Mouse (Mus musculus): ENCODE measurements around the gene Prr15.

Prr15 gene

GRCm38 (mm10) chr6:54325246-54325885, at the start of gene Prr15:
Gene Prr15 (plus strand): TSS chr6:54325835.
- no peak for TF ChIP-seq GATA4 (IDR thresholded peaks at IDR 0.05; ENCODE audit: insufficient replicate concordance, low read length)

- TF ChIP-seq GATA4 (IDR thresholded peaks at IDR 0.05; ENCODE audit: insufficient replicate concordance, low read length), result no peak
These were observed 48.4 kb upstream of the Prr15 start for GRCm38 (mm10) chr6:54277234-54277633.

DNA sequence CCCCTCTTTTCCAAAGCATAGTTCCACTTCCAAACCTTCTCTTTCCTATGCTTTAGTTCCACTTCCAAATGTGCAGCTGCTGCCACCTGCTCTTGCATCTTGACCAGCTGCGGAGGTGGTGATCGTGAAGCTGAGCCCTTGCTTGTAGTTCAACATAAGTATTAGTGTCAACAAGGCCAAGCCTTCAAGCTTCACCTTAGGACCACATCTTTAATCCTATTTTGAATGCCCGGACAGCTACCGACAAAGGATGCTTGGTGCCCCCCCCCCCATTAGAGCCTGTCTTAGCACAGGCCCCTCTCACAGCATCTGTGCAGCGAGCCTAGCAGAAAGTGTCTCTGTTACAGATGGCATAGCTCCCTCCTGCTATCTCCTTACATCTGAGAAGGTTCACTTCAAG, 47.8 kb upstream of the Prr15 start:
- no peak for TF ChIP-seq GATA4 (IDR thresholded peaks at IDR 0.05; ENCODE audit: insufficient replicate concordance, low read length)

DNA sequence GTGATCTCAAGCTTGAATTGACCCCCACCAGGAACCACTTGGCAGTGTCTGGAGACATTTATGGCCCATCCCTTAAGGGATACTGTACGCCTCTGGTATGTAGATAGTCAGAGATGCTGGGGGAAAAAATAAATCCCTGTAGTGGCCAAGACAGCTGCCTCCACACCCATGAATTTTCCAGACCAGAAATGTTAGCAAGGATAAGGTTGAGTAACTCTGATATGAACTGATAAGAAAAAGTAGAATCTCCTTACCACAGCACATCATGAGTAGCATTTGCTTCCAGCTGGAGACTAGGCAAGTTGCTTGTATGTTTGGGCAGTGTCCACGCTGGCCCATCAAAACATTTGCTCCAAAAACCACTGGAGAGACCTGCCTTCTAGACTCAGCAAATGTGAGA, 47.0 kb upstream of the Prr15 start:
- no peak for TF ChIP-seq GATA4 (IDR thresholded peaks at IDR 0.05; ENCODE audit: insufficient replicate concordance, low read length)

DNA sequence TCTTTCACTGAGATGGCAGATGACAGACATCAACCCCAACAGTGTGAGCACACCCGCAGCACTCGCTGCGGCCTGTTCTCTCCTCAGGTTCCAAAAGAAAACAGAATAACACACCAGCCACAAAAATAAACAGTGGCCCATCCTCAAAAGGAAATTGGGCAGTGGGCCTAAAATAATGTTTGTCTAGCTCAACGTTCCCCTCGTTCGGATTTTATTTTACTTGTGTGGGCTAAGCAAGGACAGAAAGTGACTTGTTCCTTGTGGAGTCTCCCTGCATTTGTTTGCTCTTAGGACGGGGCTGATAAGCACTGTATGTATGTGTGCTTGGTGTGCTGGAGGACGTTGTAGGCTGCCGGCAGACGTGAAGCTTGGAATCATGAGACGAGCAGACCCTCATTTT, 46.2 kb upstream of the Prr15 start:
- no peak for TF ChIP-seq GATA4 (IDR thresholded peaks at IDR 0.05; ENCODE audit: insufficient replicate concordance, low read length)

- no peak for TF ChIP-seq GATA4 (IDR thresholded peaks at IDR 0.05; ENCODE audit: insufficient replicate concordance, low read length)
These were observed 45.4 kb upstream of the Prr15 start for GRCm38 (mm10) chr6:54280248-54280647.

DNA sequence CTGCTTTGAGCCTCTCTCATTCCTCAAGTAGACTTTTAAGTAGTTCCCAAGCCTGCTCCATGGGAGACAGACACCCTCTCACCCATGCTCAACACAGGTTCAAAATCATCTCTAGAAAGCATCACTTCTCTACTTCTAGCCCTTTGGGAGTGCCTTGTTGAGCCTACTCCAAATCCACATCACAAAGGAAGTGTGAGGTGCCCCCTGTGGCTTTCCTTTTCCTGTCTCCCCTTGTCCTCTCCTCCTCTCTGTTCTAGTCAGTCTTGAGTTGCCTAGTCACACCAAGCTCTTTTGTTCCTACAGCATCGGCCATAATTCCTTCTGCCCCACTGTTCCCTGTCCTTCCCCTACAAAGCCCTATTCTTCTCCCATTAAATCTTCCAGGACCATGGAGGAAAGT, 42.3 kb upstream of the Prr15 start:
- no peak for TF ChIP-seq GATA4 (IDR thresholded peaks at IDR 0.05; ENCODE audit: insufficient replicate concordance, low read length)

DNA sequence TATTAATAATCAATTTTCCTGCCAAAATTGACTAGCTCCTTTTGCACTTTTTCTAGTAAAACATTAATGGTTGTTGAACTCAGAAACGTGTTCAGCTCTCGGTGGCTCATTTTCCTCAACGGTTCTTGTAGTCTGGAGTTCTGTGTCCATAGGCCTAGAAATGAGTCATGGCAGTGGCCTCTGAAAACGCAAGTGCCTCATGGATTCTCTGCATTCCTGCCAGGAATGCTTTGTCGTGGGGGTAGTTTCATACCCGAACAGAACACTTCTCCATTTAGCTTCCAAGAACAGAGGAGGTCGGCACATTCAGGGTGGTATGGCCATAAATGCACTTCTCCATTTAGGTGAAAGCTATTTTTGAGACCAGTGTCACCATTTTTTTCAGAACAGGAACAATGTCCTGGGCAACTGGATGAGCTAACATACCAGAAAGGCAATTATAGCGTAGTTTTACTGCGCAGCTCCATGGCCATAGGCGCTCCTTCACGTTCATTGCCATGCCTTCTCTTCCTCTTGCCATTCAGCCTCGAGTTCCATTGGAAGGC, 41.4 kb upstream of the Prr15 start:
- TF ChIP-seq GATA4 (IDR thresholded peaks at IDR 0.05; ENCODE audit: insufficient replicate concordance, low read length), result no peak

DNA sequence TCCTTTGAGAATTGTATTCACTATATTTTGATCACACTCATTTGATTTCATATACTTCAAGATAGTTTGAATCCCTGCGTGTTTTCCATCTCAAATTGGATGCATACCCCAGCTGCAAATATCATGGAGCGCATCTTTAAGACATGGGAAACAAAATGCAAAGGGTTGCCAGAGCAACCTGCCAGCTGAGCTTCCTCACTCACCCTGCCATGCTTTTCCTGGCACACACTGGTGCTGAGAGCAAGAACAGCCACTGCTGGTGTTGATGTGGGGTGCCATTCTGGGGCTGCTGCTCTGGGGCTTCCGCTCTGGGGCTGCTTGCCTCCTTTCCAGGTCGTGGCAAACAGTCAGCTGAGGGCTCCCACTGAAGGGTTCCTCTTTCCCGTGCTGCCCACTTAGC, 38.8 kb upstream of the Prr15 start:
- TF ChIP-seq GATA4 (IDR thresholded peaks at IDR 0.05; ENCODE audit: insufficient replicate concordance, low read length), result no peak

GRCm38 (mm10) chr6:54289774-54290500, 35.7 kb upstream of the Prr15 start:
- TF ChIP-seq GATA4 (IDR thresholded peaks at IDR 0.05; ENCODE audit: insufficient replicate concordance, low read length), result no peak

GRCm38 (mm10) chr6:54297231-54297630, 28.4 kb upstream of the Prr15 start:
- no peak for TF ChIP-seq GATA4 (IDR thresholded peaks at IDR 0.05; ENCODE audit: insufficient replicate concordance, low read length)

- no peak for TF ChIP-seq GATA4 (IDR thresholded peaks at IDR 0.05; ENCODE audit: insufficient replicate concordance, low read length)
These were observed 26.2 kb upstream of the Prr15 start for GRCm38 (mm10) chr6:54299417-54299816.

- no peak for TF ChIP-seq GATA4 (IDR thresholded peaks at IDR 0.05; ENCODE audit: insufficient replicate concordance, low read length)
These were observed 19.9 kb upstream of the Prr15 start for GRCm38 (mm10) chr6:54305777-54306176.

GRCm38 (mm10) chr6:54313071-54313470, 12.6 kb upstream of the Prr15 start:
- no peak for TF ChIP-seq GATA4 (IDR thresholded peaks at IDR 0.05; ENCODE audit: insufficient replicate concordance, low read length)

DNA sequence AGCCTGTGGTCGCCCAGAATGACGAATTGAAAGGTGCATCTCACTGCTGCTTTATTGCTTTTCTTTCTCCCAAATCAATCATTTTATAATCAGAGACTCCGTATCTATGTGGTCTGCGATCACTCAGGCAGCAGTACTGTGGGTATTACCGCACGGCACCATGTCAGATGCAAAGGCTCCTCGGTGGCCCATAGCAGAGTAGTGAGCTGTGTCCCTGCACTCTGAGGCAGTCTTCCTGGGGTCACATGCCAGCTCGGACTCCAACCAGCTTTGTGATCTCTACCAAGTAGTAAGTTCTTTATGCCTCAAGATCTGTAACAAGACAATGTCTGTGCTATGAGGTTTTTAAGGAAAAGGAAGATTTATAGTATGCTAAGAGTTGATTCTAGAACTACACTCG, 7.0 kb upstream of the Prr15 start:
- no peak for TF ChIP-seq GATA4 (IDR thresholded peaks at IDR 0.05; ENCODE audit: insufficient replicate concordance, low read length)

- TF ChIP-seq GATA4 (IDR thresholded peaks at IDR 0.05; ENCODE audit: insufficient replicate concordance, low read length), result no peak
These were observed 6.4 kb upstream of the Prr15 start for GRCm38 (mm10) chr6:54319198-54319597.

Measured in liver, adult (tissue).